Mouse (Mus musculus) kidney, postnatal 0 days (tissue): ENCODE results near the gene Gm44790. TPM values are rescaled to one million over a fixed set of nuclear protein-coding genes. Genes with fewer than 3 reads are reported as not detected.

Source experiments
- ATAC-seq: fragments of 200-750 bp; cut with Nextera tagmentation; replicated peaks from 2 replicates; pipeline ENCODE4 v1.8.0; 2017; ENCODE audit warnings: low read depth, moderate number of reproducible peaks, moderate TSS enrichment, moderate library complexity; ENCODE audit not compliant: low FRiP score
- DNase-seq: peaks from one replicate; pipeline ENCODE4 v3.0.0-alpha.2; 2016; ENCODE audit warnings: low spot score
- H3K27ac ChIP-seq: fragments of 300-500 bp; sonication (generic); 2 replicates; pipeline ENCODE4 v1.5.1; 2014; ENCODE audit warnings: mild to moderate bottlenecking
- H3K27me3 ChIP-seq: fragments of 300-500 bp; sonication (generic); 2 replicates; pipeline ENCODE4 v1.6.1; 2014; ENCODE audit warnings: low read length, mixed read lengths; ENCODE audit not compliant: insufficient read depth
- H3K36me3 ChIP-seq: fragments of 300-500 bp; sonication (generic); 2 replicates; pipeline ENCODE4 v1.6.1; 2014; ENCODE audit warnings: low read length, mixed read lengths; ENCODE audit not compliant: insufficient read depth
- H3K4me1 ChIP-seq: fragments of 300-500 bp; sonication (generic); replicated peaks from 2 replicates; pipeline ENCODE4 v1.6.1; 2014; ENCODE audit warnings: antibody characterized with exemption, low read length, mixed read lengths; ENCODE audit not compliant: insufficient read depth
- H3K4me2 ChIP-seq: fragments of 300-500 bp; sonication (generic); 2 replicates; pipeline ENCODE4 v1.6.1; 2014; ENCODE audit warnings: mild to moderate bottlenecking, low read length, moderate library complexity, mixed read lengths
- H3K4me3 ChIP-seq: fragments of 300-500 bp; sonication (generic); replicated peaks from 2 replicates; pipeline ENCODE4 v1.5.1; 2014; ENCODE audit warnings: low read depth, low read length
- H3K9ac ChIP-seq: fragments of 300-500 bp; sonication (generic); 2 replicates; pipeline ENCODE4 v1.6.1; 2014; ENCODE audit warnings: low read depth, low read length
- H3K9me3 ChIP-seq: fragments of 300-500 bp; sonication (generic); replicated peaks from 2 replicates; pipeline ENCODE4 v1.6.1; 2016; ENCODE audit warnings: low read length, inconsistent platforms, mixed read lengths
- CTCF ChIP-seq: IDR thresholded peaks from 2 replicates; pipeline ENCODE4 v1.5.1; 2016; ENCODE audit warnings: antibody characterized with exemption, low read depth, mild to moderate bottlenecking, moderate library complexity
- WGBS: fragments of 180-500 bp; shearing (Covaris S2); extraction: QIAGEN DNeasy Blood & Tissue Kit; methylation state at CpG from one replicate; pipeline ENCODE4 v1.1.7; 2014; 5-methylcytosine and 5-hydroxymethylcytosine counted together
- polyA plus RNA-seq: library from polyadenylated mRNA; unstranded; fragments of >200 nt; fragmentation: Nextera tagmentation; extraction: Ambion mirVana; gene quantifications from 2 replicates; pipeline ENCODE4 v1.2.1, GENCODE M21; 2015

Gene Gm44790
- polyA plus RNA-seq, 1 experiment from 2014 or later: not detected

DNA sequence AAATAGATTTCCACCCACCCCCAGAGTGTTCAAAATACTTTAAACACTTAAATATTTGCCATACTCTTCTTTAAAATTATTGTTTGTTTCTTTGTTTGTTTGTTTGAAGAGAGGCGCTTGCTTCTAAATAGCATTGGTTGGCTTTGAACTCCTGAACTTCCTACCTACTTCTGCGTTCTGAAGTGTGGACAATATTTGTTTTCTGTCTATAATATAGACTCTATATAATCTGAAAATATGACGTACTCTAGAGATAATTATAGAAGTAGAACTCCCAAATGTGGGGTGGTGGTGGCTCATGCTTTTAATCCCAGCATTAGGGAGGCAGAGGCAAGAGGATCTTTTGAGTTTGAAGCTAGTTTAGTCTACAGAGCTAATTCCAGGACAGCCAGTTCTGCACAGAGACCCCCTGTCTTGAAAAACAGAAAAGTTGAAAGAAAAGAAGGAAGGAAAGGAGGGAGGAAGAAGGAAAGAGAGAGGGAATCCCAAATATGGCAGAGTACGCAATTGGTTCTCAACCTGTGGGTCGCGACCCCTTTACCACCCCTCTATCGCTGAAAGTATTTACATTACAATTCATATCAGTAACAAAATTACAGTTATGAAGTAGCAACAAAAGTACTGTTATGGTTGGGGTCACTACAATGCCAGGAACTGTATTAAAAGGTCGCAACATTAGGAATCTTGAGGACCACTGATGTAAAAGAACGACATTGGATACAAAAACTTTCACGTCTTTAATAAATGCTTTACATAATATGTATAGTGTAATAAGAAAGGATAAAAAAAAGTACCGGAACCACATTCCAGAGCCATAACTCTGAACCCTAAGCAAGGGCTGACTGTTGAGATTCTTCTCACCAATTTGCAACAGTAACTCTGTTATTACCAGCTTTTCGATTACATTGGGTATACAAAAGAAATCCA is 23.5 kb upstream of the Gm44790 start:
- Histone ChIP-seq H3K27me3 (no peaks in the 10 kb centered on the region), H3K4me1 (peaks cover 5% of the 10 kb centered on the region; the same call in 1 of the 2 replicates), H3K36me3 (no peaks in the 10 kb centered on the region), H3K9me3 (no peaks in the 10 kb centered on the region), H3K4me2 (peak overlapping the region; percentile 49), H3K9ac (no peak overlapping the region), H3K27ac (no peak overlapping the region), H3K4me3 (peak overlapping the region; percentile 84)
- ATAC-seq: no peak
- no peak for DNase-seq
- TF ChIP-seq CTCF: no peak
- WGBS: 42% methylated on average over 12 of the region's 12 CpGs

DNA sequence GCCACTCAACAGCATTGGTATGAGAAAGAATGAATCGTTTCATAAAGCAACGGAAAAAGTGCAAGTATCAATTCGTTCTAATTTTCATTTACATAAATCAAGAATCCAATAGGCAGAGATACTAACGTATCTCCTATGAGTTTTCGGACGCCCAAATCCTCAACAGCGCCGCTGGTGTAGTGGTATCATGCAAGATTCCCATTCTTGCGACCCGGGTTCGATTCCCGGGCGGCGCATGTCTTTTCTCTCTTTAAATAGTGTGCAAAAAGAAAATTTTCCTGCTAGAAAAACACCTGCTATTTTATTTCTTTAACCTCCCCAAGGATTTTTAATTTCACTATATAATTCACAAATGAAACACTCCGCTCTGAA is 22.7 kb upstream of the Gm44790 start:
- Histone ChIP-seq H3K4me1 (peaks cover 5% of the 10 kb centered on the region; the same call in 1 of the 2 replicates), H3K4me3 (peak overlapping the region; percentile 84), H3K27me3 (no peaks in the 10 kb centered on the region), H3K27ac (peak overlapping the region; percentile 100), H3K9me3 (no peaks in the 10 kb centered on the region), H3K36me3 (no peaks in the 10 kb centered on the region), H3K9ac (peak overlapping the region; percentile 97), H3K4me2 (peak overlapping the region; percentile 49)
- ATAC-seq (peak; percentile 70), DNase-seq (peak; percentile 82)
- 0% methylated on average over 15 of the region's 15 CpGs for WGBS
- no peak for TF ChIP-seq CTCF

DNA sequence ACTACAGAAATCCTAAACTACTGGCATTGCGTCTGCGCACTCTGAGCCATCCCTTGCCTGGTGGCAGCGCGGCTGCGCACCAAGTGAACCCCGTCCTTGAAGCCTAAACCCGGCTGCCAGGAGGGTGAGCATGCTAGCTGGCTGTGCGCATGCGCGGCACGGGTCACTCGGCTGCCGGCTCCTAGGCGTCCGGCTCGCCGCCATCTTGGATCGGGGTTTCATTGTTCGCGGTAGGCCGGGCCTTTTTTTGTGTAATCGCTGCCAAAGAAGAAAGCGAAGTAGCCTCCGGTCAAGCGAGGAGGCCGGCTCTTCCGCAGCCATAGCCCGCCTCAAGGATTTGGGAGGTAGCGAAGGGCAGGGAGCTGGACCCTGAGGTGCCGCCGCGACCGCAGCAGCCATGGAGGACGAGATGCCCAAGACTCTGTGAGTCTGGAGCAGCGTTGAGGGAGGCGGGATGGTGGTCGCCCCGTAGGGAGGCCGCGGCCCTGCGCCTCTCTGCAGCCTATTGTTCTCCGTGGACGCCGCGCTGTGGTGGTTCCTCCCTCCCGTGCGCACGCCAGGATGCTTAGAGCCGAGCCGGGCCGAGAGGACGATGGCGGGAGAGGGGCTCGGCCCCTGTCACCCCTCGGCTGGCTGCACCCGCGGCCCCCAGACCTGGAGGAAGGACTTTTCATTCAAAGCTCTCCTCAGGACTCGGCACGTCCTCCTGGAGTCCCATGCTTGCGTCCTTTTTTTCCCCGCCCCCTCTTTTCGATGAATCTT is 22.2 kb upstream of the Gm44790 start, which contains the start of gene Tia1:
TSS of gene Tia1 (plus strand) at position 120 of the 762 bp plus-strand sequence.
- no peaks in the 10 kb centered on the region for H3K9me3 ChIP-seq
- H3K4me3 ChIP-seq: peak within 1 kb of the TSS; percentile 84
- H3K4me2 ChIP-seq: peak within 1 kb of the TSS; percentile 67
- DNase-seq (peak; percentile 99), ATAC-seq (peak; percentile 96)
- under 1% methylated on average over 59 of the region's 62 CpGs for WGBS
- peak within 1 kb of the TSS; percentile 97 for H3K9ac ChIP-seq
- no peaks in the 10 kb centered on the region for H3K36me3 ChIP-seq
- no peaks in the 10 kb centered on the region for H3K27me3 ChIP-seq
- H3K27ac ChIP-seq: peak within 1 kb of the TSS; percentile 100
- no peak for TF ChIP-seq CTCF
- peaks cover 5% of the 10 kb centered on the region; the same call in 1 of the 2 replicates for H3K4me1 ChIP-seq

DNA sequence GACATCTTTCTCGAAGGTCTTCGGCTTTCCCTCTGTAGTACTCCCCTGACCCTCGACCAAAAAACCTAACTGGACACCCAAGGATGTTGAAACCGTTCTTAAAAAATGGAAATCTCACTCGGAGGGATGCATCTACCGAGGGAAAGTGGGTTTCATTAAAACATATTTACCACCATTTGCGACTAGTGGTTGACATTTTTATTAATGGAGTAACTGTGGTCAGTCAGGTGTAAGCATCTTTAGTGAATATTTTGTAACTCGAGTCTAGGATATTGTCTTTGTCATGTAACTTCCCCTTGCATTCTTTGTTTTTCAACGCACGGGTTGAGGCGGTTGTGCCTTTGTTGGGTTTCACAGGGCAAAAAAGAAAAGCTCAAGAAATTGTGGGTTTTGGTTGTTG is 21.5 kb upstream of the Gm44790 start:
- H3K36me3 ChIP-seq: no peaks in the 10 kb centered on the region
- peak overlapping the region; percentile 84 for H3K4me3 ChIP-seq
- H3K9me3 ChIP-seq: no peaks in the 10 kb centered on the region
- TF ChIP-seq CTCF: no peak
- H3K9ac ChIP-seq: peak overlapping the region; percentile 97
- H3K4me2 ChIP-seq: peak overlapping the region; percentile 67
- peak; percentile 60 for DNase-seq
- ATAC-seq: no peak
- H3K27me3 ChIP-seq: no peaks in the 10 kb centered on the region
- H3K4me1 ChIP-seq: peaks cover 5% of the 10 kb centered on the region; the same call in 1 of the 2 replicates
- WGBS: 0% methylated on average over 11 of the region's 11 CpGs
- peak overlapping the region; percentile 100 for H3K27ac ChIP-seq

DNA sequence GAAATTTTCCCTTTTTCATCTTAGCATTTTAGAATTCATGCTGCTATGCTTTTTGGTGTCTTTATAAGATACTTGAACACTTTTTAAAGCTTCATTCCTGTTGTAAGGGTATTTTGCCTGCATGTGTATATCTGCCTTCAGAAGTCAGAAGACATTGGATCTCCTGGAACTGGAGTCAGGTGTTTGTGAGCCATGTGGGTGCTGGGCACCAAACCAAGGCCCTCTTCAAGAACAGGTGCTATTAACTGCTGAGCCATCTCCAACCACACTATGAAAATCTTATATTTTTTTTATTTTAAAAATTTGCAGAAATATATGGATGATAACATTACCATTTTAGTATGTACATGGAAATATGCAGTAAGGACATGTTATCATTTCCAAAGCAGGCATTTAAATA is 20.2 kb upstream of the Gm44790 start:
- Histone ChIP-seq H3K27me3 (no peaks in the 10 kb centered on the region), H3K4me3 (no peak overlapping the region), H3K9ac (no peak overlapping the region), H3K4me2 (peak overlapping the region; percentile 14; the same call in 1 of the 2 replicates), H3K36me3 (no peaks in the 10 kb centered on the region), H3K9me3 (no peaks in the 10 kb centered on the region), H3K4me1 (peaks cover 5% of the 10 kb centered on the region; the same call in 1 of the 2 replicates), H3K27ac (no peak overlapping the region)
- no peak for ATAC-seq
- no peak for DNase-seq
- no peak for TF ChIP-seq CTCF

DNA sequence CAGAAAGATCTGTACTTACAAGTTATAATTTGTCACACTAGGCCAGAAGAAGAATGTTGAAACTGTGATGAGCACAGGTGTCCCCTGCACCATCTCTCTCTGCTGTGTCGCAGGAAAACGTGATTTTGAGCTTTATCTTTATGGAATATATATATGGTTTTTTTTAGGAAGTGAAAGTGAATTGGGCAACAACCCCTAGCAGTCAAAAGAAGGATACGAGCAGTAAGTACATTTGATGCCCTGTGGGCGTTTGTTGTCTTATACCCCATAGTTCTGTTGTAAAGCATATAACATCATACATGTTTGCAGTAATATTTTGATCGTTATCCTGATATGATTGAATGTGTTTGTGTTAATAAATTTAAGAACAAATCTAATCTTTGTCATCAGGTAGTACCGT is 7.7 kb upstream of the Gm44790 start:
- H3K36me3 ChIP-seq: peaks cover 55% of the 10 kb centered on the region

More for the DNA sequence above, 7.7 kb upstream of the Gm44790 start:
- H3K9ac ChIP-seq: no peak overlapping the region
- 89% methylated on average over 6 of the region's 6 CpGs for whole genome bisulfite sequencing
- H3K9me3 ChIP-seq: no peaks in the 10 kb centered on the region
- no peak overlapping the region for H3K4me3 ChIP-seq
- H3K4me1 ChIP-seq: no peaks in the 10 kb centered on the region
- no peak overlapping the region for H3K27ac ChIP-seq
- no peak for TF ChIP-seq CTCF
- H3K4me2 ChIP-seq: no peak overlapping the region
- ATAC-seq (no peak), DNase-seq (no peak)
- H3K27me3 ChIP-seq: no peaks in the 10 kb centered on the region
